Mouse (Mus musculus) MEL (cell line): ENCODE measurements around the gene Med13l. TPM values are rescaled to one million over a fixed set of nuclear protein-coding genes. Genes with fewer than 3 reads are reported as not detected.

Experiments used
- DNase-seq: peaks from one replicate; pipeline ENCODE4 v3.0.0; 2011; ENCODE audit warnings: low read depth, low spot score
- H3K27ac ChIP-seq: 2 replicates; pipeline ENCODE4 v1.5.1; 2012; ENCODE audit warnings: low read depth, mild to moderate bottlenecking, control low read depth, low read length, moderate library complexity; ENCODE audit not compliant: control insufficient read depth
- H3K27me3 ChIP-seq, 2 experiments: fragments of 150-350 bp in 1 of 2; sonication (generic) in 1 of 2; 2 replicates each; pipeline ENCODE4 v1.6.1; 2012; ENCODE audit warnings: low read length in 2 of 2, mild to moderate bottlenecking in 2 of 2, improper control_type of control experiment in 1 of 2, moderate library complexity in 1 of 2; ENCODE audit not compliant: insufficient read depth in 2 of 2, control insufficient read depth in 1 of 2
- H3K36me3 ChIP-seq, 2 experiments: 2 replicates each; pipeline ENCODE4 v1.6.1; 2012 to 2014; ENCODE audit warnings: low read length in 2 of 2, improper control_type of control experiment in 1 of 2, inconsistent platforms in 1 of 2, mild to moderate bottlenecking in 1 of 2; ENCODE audit not compliant: insufficient read depth in 2 of 2, control insufficient read depth in 1 of 2
- H3K4me1 ChIP-seq, 2 experiments: fragments of 150-350 bp in 1 of 2; sonication (generic) in 1 of 2; 2 replicates each; pipeline ENCODE4 v1.6.1; 2012; ENCODE audit warnings: low read length in 2 of 2, improper control_type of control experiment in 1 of 2, mild to moderate bottlenecking in 1 of 2; ENCODE audit not compliant: insufficient read depth in 2 of 2, control insufficient read depth in 1 of 2
- H3K4me3 ChIP-seq, 2 experiments: fragments of 150-350 bp in 1 of 2; sonication (generic) in 1 of 2; 2 replicates each; pipeline ENCODE4 v1.5.1; 2012; ENCODE audit warnings: low read depth in 2 of 2, low read length in 2 of 2, mild to moderate bottlenecking in 2 of 2, moderate library complexity in 2 of 2, control low read depth in 1 of 2, improper control_type of control experiment in 1 of 2; ENCODE audit not compliant: control insufficient read depth in 1 of 2, insufficient read depth in 1 of 2
- H3K79me2 ChIP-seq: 2 replicates; pipeline ENCODE4 v1.6.1; 2012; ENCODE audit warnings: mild to moderate bottlenecking, low read length, moderate library complexity; ENCODE audit not compliant: control insufficient read depth, poor library complexity, insufficient read depth
- H3K9ac ChIP-seq: 2 replicates; pipeline ENCODE4 v1.6.1; 2012; ENCODE audit warnings: low read depth, mild to moderate bottlenecking, control low read depth, low read length, moderate library complexity; ENCODE audit not compliant: control insufficient read depth, poor library complexity, severe bottlenecking
- H3K9me3 ChIP-seq: fragments of 150-350 bp; sonication (generic); replicated peaks from 2 replicates; pipeline ENCODE4 v1.6.1; 2012; ENCODE audit warnings: mild to moderate bottlenecking, low read length, improper control_type of control experiment, moderate library complexity; ENCODE audit not compliant: insufficient read depth
- CHD1 ChIP-seq: IDR thresholded peaks from 2 replicates; pipeline ENCODE4 v1.6.1; 2012; ENCODE audit warnings: low read depth, mild to moderate bottlenecking, inconsistent platforms, low read length, improper control_type of control experiment
- GABPA ChIP-seq: IDR thresholded peaks from 2 replicates; pipeline ENCODE4 v1.6.1; 2012; ENCODE audit warnings: low read depth, mild to moderate bottlenecking, inconsistent platforms, low read length, improper control_type of control experiment, moderate library complexity
- JUND ChIP-seq: IDR thresholded peaks from 2 replicates; pipeline ENCODE4 v1.6.1; 2011; ENCODE audit warnings: low read depth, mild to moderate bottlenecking, improper control_type of control experiment, low read length
- MAFK ChIP-seq: IDR thresholded peaks from 2 replicates; pipeline ENCODE4 v1.6.1; 2011; ENCODE audit warnings: low read depth, mild to moderate bottlenecking, low read length, improper control_type of control experiment, borderline replicate concordance
- MAZ ChIP-seq: IDR thresholded peaks from 2 replicates; pipeline ENCODE4 v1.6.1; 2012; ENCODE audit warnings: low read depth, mild to moderate bottlenecking, inconsistent platforms, low read length, improper control_type of control experiment
- MXI1 ChIP-seq: IDR thresholded peaks from 2 replicates; pipeline ENCODE4 v1.6.1; 2011; ENCODE audit warnings: mild to moderate bottlenecking, low read depth, low read length, improper control_type of control experiment
- MYC ChIP-seq: IDR thresholded peaks from 2 replicates; pipeline ENCODE4 v1.6.1; 2011; ENCODE audit warnings: low read depth, mild to moderate bottlenecking, low read length, improper control_type of control experiment, moderate library complexity
- NELFE ChIP-seq: IDR thresholded peaks from 2 replicates; pipeline ENCODE4 v1.6.1; 2011; ENCODE audit warnings: low read depth, low read length, improper control_type of control experiment
- NRF1 ChIP-seq: IDR thresholded peaks from 2 replicates; pipeline ENCODE4 v1.6.1; 2014; ENCODE audit warnings: low read depth, mild to moderate bottlenecking, inconsistent platforms, low read length, improper control_type of control experiment, moderate library complexity; ENCODE audit not compliant: poor library complexity, insufficient read depth, severe bottlenecking
- POLR2AphosphoS2 ChIP-seq: IDR thresholded peaks from 2 replicates; pipeline ENCODE4 v1.6.1; 2011; ENCODE audit warnings: low read length, improper control_type of control experiment
- SMC3 ChIP-seq: IDR thresholded peaks from 2 replicates; pipeline ENCODE4 v1.6.1; 2011; ENCODE audit warnings: low read depth, low read length, improper control_type of control experiment
- TAL1 ChIP-seq: IDR thresholded peaks from 2 replicates; pipeline ENCODE4 v1.6.1; 2012; ENCODE audit warnings: mild to moderate bottlenecking, inconsistent platforms, low read length, moderate library complexity, mixed read lengths
- TCF12 ChIP-seq: IDR thresholded peaks from 2 replicates; pipeline ENCODE4 v1.6.1; 2014; ENCODE audit warnings: low read depth, mild to moderate bottlenecking, inconsistent platforms, low read length, improper control_type of control experiment, moderate library complexity
- UBTF ChIP-seq: IDR thresholded peaks from 2 replicates; pipeline ENCODE4 v1.6.1; 2012; ENCODE audit warnings: low read depth, mild to moderate bottlenecking, inconsistent platforms, low read length, improper control_type of control experiment, moderate library complexity, borderline replicate concordance; ENCODE audit not compliant: insufficient read depth
- USF1 ChIP-seq: IDR thresholded peaks from 2 replicates; pipeline ENCODE4 v1.6.1; 2014; ENCODE audit warnings: low read depth, mild to moderate bottlenecking, inconsistent platforms, low read length, improper control_type of control experiment, moderate library complexity
- ZMIZ1 ChIP-seq: IDR thresholded peaks from 2 replicates; pipeline ENCODE4 v1.6.1; 2012; ENCODE audit warnings: low read depth, mild to moderate bottlenecking, inconsistent platforms, low read length, improper control_type of control experiment, moderate library complexity
- ZNF384 ChIP-seq: IDR thresholded peaks from 2 replicates; pipeline ENCODE4 v1.6.1; 2012; ENCODE audit warnings: low read depth, mild to moderate bottlenecking, inconsistent platforms, low read length, improper control_type of control experiment
- polyA plus RNA-seq, 2 experiments: library from polyadenylated mRNA; stranded (reverse) in 1 of 2; unstranded in 1 of 2; fragments of >175 nt in 1 of 2; fragments of >200 nt in 1 of 2; gene quantifications; 2 replicates each; pipeline versions ENCODE4 v1.2.1 to v1.2.4; 2012; ENCODE audit warnings: low replicate concordance in 2 of 2, low read depth in 1 of 2; ENCODE audit not compliant: insufficient read length in 2 of 2, insufficient read depth in 1 of 2, missing spikeins in 1 of 2
- total RNA-seq: library from RNA; depleted of rRNA; stranded (reverse); fragments of 300-350 nt; gene quantifications from 2 replicates; pipeline ENCODE4 v1.2.3, GENCODE M21; 2012

The Med13l gene
- total and polyA plus RNA-seq, 3 experiments, result 13.4 to 16.1 TPM; not detected in 1

DNA sequence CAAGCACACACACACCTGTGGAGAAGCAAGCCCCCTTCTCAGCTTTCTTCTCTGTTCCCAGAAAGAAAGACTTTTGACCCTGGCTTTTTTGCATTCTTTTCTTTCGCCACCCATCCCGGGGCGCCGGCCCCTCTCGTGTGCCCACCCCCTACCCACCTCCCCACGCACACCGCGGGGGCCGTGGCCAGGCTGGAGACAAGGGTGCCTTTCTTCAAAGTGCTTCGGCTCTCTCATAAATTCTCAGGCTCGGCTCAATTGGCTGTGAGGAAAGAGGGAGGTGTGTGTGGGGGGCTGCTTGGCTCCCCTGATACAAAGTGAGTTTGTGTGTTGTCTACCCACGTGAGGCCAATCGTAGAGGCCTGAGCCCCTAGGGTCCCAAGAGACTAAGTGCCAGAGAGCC, 28.4 kb upstream of the Med13l start:
- H3K4me3 ChIP-seq, result no peak overlapping the region
- no peaks in the 10 kb centered on the region for H3K4me1 ChIP-seq
- DNase-seq, result no peak
- H3K9me3 ChIP-seq, result no peaks in the 10 kb centered on the region
- no peaks in the 10 kb centered on the region for H3K27me3 ChIP-seq
- H3K9ac ChIP-seq, result no peak overlapping the region
- H3K79me2 ChIP-seq, result no peaks in the 10 kb centered on the region
- no peak overlapping the region for H3K27ac ChIP-seq
- TF ChIP-seq POLR2AphosphoS2 (no peak), UBTF (no peak), MAZ (no peak), SMC3 (no peak), ZNF384 (no peak), MAFK (no peak), NRF1 (no peak), JUND (no peak), TCF12 (no peak)
- no peaks in the 10 kb centered on the region for H3K36me3 ChIP-seq

GRCm38 (mm10) chr5:118532659-118533058, 27.8 kb upstream of the Med13l start:
- Histone ChIP-seq H3K9me3 (no peaks in the 10 kb centered on the region), H3K27me3 (no peaks in the 10 kb centered on the region), H3K79me2 (no peaks in the 10 kb centered on the region), H3K9ac (no peak overlapping the region), H3K27ac (no peak overlapping the region), H3K4me1 (no peaks in the 10 kb centered on the region), H3K36me3 (no peaks in the 10 kb centered on the region)
- DNase-seq, result no peak
- TF ChIP-seq ZMIZ1 (no peak), NRF1 (no peak), GABPA (no peak), USF1 (no peak), MYC (no peak), TAL1 (no peak), MXI1 (no peak), NELFE (no peak), CHD1 (no peak)
- TF ChIP-seq, all 39 proteins: peak for 0
- H3K4me3 ChIP-seq, result no peak overlapping the region
